Mouse (Mus musculus): ENCODE data around the gene Exoc2. TPM values are rescaled to one million over a fixed set of nuclear protein-coding genes. Genes with fewer than 3 reads are reported as not detected.

Exoc2 gene
- polyA plus RNA-seq, 1 experiment from 2014 or later: 37.1 TPM

DNA sequence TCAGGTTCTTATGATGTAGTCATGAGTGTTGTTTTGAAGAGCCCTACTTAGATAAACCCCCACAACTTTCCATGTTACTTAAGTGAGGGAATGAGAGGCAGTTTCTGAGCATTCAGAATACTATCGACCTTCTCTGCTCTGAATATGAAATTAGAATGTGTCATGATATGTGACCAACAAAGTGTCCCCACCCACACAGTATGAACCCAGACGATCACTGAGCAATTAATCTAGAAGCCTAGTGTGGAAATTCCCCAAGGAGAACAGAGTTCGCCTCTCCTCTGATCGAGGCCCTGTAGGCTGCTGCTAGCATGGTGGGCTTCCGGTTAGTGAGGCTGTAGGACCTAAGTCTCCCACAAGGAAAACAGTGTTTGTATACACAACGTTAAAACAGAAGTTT is 142.5 kb downstream of the Exoc2 start:
- 55% methylated on average over 6 of the region's 6 CpGs for WGBS
- no peaks in the 10 kb centered on the region for H3K36me3 ChIP-seq (ENCODE audit: control insufficient read depth, insufficient read depth, low read length)
- no peak overlapping the region for H3K9ac ChIP-seq (ENCODE audit: low read length)
- H3K4me2 ChIP-seq (ENCODE audit: low read depth, low read length): no peak overlapping the region
- no peak for ATAC-seq (ENCODE audit: low read depth)
- H3K27me3 ChIP-seq (ENCODE audit: control insufficient read depth, insufficient read depth, low read depth, low read length): no peaks in the 10 kb centered on the region
- no peak overlapping the region for H3K27ac ChIP-seq (ENCODE audit: low read length)
- no peaks in the 10 kb centered on the region for H3K4me1 ChIP-seq (replicated peaks; ENCODE audit: control insufficient read depth, insufficient read depth, low read length)
- H3K9me3 ChIP-seq (ENCODE audit: control insufficient read depth, low read length): no peaks in the 10 kb centered on the region
- no peak overlapping the region for H3K4me3 ChIP-seq (ENCODE audit: low read length)

DNA sequence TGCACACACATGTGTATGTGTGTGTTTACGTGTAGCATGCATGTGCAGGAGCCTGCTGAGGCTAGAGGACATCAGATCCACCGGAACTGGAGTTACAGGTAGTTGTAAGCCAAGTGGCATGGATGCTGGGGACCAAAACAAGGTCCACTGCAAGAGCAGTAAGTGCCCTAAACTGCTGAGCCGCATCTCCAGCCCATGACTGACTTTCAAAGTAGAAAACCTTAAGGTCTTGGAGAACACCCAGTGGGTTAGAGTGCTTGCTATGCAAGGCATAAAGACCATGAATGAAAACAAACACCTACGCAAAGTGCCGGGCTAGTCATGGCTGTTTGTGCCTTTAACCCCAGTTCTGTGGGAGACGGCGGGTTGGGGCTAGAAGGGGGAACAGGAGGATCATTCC is 147.4 kb downstream of the Exoc2 start:
- Histone ChIP-seq H3K27me3 (ENCODE audit: control insufficient read depth, insufficient read depth, low read depth, low read length) (no peaks in the 10 kb centered on the region), H3K9ac (ENCODE audit: low read length) (no peak overlapping the region), H3K36me3 (ENCODE audit: control insufficient read depth, insufficient read depth, low read length) (no peaks in the 10 kb centered on the region; the same call in 1 of the 2 replicates), H3K4me1 (replicated peaks; ENCODE audit: control insufficient read depth, insufficient read depth, low read length) (no peaks in the 10 kb centered on the region), H3K4me3 (ENCODE audit: low read length) (no peak overlapping the region), H3K27ac (ENCODE audit: low read length) (no peak overlapping the region), H3K9me3 (ENCODE audit: control insufficient read depth, low read length) (no peaks in the 10 kb centered on the region), H3K4me2 (ENCODE audit: low read depth, low read length) (no peak overlapping the region)
- no peak for ATAC-seq (ENCODE audit: low read depth)
- 85% methylated on average over 7 of the region's 7 CpGs for WGBS

DNA sequence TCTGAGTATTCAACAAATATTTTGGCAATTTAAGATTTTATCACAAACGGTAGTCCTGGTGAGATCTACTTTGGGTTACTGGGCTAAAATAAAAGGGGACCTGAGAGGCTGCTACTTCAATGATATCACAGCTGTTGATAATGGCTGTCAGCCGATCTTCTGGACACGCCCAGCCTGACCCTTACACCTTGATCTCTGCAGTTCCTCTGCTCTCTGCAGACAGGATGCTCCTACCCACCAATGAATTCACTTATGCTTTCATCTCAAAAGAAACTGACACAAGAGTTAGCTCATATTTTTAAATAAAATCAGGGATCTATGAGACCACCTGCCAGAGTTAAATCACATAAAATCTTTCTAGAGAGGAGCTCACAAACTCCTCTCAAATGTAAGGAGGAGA is 149.0 kb downstream of the Exoc2 start:
- Histone ChIP-seq H3K36me3 (ENCODE audit: control insufficient read depth, insufficient read depth, low read length) (peaks cover 4% of the 10 kb centered on the region; the same call in 1 of the 2 replicates), H3K27me3 (ENCODE audit: control insufficient read depth, insufficient read depth, low read depth, low read length) (no peaks in the 10 kb centered on the region), H3K27ac (ENCODE audit: low read length) (no peak overlapping the region), H3K4me1 (replicated peaks; ENCODE audit: control insufficient read depth, insufficient read depth, low read length) (no peaks in the 10 kb centered on the region), H3K4me2 (ENCODE audit: low read depth, low read length) (no peak overlapping the region), H3K9ac (ENCODE audit: low read length) (no peak overlapping the region), H3K9me3 (ENCODE audit: control insufficient read depth, low read length) (no peaks in the 10 kb centered on the region), H3K4me3 (ENCODE audit: low read length) (no peak overlapping the region)
- 51% methylated on average over 3 of the region's 3 CpGs for WGBS
- ATAC-seq (ENCODE audit: low read depth): no peak

DNA sequence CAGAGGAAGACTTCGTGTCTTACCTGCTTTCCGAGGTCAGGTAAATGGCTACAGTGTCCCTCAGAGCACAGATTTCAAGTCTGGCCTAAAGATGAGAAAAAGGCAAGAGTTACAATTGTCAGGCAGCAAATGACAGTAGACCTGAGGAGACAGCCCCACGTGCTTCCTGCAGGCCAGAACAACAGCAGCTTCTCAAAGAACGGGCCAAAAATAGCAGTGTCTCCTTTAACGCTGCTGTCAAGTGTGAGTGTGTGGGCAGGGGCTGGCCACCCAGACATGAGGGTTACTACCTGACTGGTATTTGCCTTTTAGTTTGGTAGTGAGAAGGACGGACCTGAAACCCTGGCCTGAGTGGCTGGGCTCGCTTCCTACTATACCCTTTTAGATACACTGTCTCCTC is 153.3 kb downstream of the Exoc2 start:
- 72% methylated on average over 7 of the region's 7 CpGs for WGBS
- no peak for ATAC-seq (ENCODE audit: low read depth)

DNA sequence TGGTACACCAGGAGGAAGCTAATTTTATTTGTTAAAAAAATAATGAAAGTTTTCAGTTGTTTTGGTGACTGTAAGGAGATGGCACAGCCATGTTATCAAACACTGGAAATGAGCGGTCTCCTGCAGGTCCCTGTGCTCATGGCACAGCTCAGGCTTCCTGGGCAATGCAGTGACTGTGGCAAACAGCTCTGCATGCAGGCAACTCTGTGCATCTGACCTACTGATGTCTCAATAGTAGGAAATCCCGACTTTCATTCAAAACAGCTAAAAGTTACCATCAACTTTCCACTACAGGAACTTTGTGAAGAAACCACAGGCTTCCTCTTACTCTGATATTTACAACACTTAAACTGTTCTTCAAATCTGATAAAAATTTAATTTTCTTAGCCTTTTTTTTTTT is 154.0 kb downstream of the Exoc2 start:
- ATAC-seq (ENCODE audit: low read depth): no peak
- peaks cover 7% of the 10 kb centered on the region; the same call in 1 of the 2 replicates for H3K36me3 ChIP-seq (ENCODE audit: control insufficient read depth, insufficient read depth, low read length)
- H3K27ac ChIP-seq (ENCODE audit: low read length): no peak overlapping the region
- H3K4me3 ChIP-seq (ENCODE audit: low read length): no peak overlapping the region
- WGBS: 85% methylated on average over 2 of the region's 2 CpGs
- no peaks in the 10 kb centered on the region for H3K4me1 ChIP-seq (replicated peaks; ENCODE audit: control insufficient read depth, insufficient read depth, low read length)
- H3K9me3 ChIP-seq (ENCODE audit: control insufficient read depth, low read length): no peaks in the 10 kb centered on the region
- no peak overlapping the region for H3K4me2 ChIP-seq (ENCODE audit: low read depth, low read length)
- H3K9ac ChIP-seq (ENCODE audit: low read length): no peak overlapping the region
- H3K27me3 ChIP-seq (ENCODE audit: control insufficient read depth, insufficient read depth, low read depth, low read length): no peaks in the 10 kb centered on the region

More for the DNA sequence above, 153.3 kb downstream of the Exoc2 start:
- no peaks in the 10 kb centered on the region for H3K9me3 ChIP-seq (ENCODE audit: control insufficient read depth, low read length)
- H3K4me3 ChIP-seq (ENCODE audit: low read length): no peak overlapping the region
- H3K36me3 ChIP-seq (ENCODE audit: control insufficient read depth, insufficient read depth, low read length): peaks cover 7% of the 10 kb centered on the region
- no peak overlapping the region for H3K9ac ChIP-seq (ENCODE audit: low read length)
- no peaks in the 10 kb centered on the region for H3K4me1 ChIP-seq (replicated peaks; ENCODE audit: control insufficient read depth, insufficient read depth, low read length)
- H3K27ac ChIP-seq (ENCODE audit: low read length): no peak overlapping the region
- no peaks in the 10 kb centered on the region for H3K27me3 ChIP-seq (ENCODE audit: control insufficient read depth, insufficient read depth, low read depth, low read length)
- H3K4me2 ChIP-seq (ENCODE audit: low read depth, low read length): no peak overlapping the region

DNA sequence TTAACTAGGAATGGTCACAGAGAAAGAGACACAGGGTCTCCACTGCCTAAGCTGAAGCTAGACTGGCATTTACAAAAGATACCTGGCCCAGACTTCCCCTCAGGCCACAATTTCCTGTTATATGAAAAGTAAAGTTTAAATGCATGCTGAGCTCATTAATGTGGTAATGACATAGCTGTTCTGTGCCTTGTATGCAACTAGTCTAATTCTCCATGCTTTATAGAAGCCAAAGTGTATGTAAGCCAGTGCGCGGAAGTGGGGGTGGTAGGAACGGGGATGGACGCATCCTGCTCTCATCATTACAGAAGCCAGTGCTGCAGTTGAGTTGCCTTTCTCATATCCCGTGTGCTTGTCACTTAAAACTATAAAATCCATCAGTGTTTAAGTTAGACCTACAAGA is 156.5 kb downstream of the Exoc2 start:
- Histone ChIP-seq H3K4me1 (replicated peaks; ENCODE audit: control insufficient read depth, insufficient read depth, low read length) (no peaks in the 10 kb centered on the region), H3K27me3 (ENCODE audit: control insufficient read depth, insufficient read depth, low read depth, low read length) (no peaks in the 10 kb centered on the region), H3K4me2 (ENCODE audit: low read depth, low read length) (no peak overlapping the region), H3K36me3 (ENCODE audit: control insufficient read depth, insufficient read depth, low read length) (peaks cover 9% of the 10 kb centered on the region), H3K4me3 (ENCODE audit: low read length) (no peak overlapping the region), H3K9me3 (ENCODE audit: control insufficient read depth, low read length) (no peaks in the 10 kb centered on the region), H3K9ac (ENCODE audit: low read length) (no peak overlapping the region), H3K27ac (ENCODE audit: low read length) (no peak overlapping the region)
- WGBS: 90% methylated on average over 5 of the region's 5 CpGs
- ATAC-seq (ENCODE audit: low read depth): no peak

DNA sequence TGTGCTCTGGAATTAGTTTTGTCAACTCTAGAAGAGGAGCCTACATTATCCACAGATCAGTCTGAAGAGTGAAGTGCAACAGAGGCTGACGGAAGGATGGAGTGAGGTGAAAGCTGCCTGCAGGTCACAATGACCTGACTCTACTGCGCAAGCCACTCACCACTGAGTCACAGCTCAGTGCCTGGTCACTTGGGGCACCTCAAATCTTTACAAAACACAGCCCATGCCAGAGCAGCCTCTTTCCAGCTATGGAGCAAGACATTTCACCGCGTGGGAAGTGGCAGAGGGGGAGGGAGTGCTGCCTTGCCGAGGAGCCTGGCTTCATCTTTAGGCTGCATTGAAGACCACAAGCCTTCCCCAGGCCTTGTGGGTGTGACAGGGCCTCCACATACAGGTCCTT is 159.6 kb downstream of the Exoc2 start:
- H3K9me3 ChIP-seq (ENCODE audit: control insufficient read depth, low read length): no peaks in the 10 kb centered on the region
- no peak overlapping the region for H3K4me2 ChIP-seq (ENCODE audit: low read depth, low read length)
- H3K36me3 ChIP-seq (ENCODE audit: control insufficient read depth, insufficient read depth, low read length): peaks cover 6% of the 10 kb centered on the region
- no peak for ATAC-seq (ENCODE audit: low read depth)
- 78% methylated on average over 5 of the region's 5 CpGs for WGBS
- H3K4me3 ChIP-seq (ENCODE audit: low read length): no peak overlapping the region
- no peak overlapping the region for H3K9ac ChIP-seq (ENCODE audit: low read length)
- H3K27ac ChIP-seq (ENCODE audit: low read length): no peak overlapping the region
- H3K27me3 ChIP-seq (ENCODE audit: control insufficient read depth, insufficient read depth, low read depth, low read length): no peaks in the 10 kb centered on the region
- no peaks in the 10 kb centered on the region for H3K4me1 ChIP-seq (replicated peaks; ENCODE audit: control insufficient read depth, insufficient read depth, low read length)

DNA sequence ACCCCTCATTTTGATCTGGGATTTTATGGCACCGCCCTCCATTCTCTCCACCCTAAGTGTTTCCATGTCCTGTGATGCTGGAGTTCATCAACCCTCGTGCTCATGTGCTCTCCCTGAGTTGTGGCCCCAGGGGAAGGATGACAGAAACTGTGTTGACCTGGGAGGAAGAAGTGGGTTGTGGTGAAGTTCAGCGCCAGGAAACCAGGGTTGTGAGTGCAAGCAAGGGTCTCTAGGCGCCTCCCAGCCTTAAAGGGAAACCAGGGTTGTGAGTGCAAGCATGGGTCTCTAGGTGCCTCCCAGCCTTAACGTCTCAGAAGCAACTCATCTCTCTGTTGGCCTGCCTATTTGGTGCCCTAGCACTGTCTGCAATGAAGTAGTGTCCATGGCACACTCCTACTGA is 160.4 kb downstream of the Exoc2 start:
- 86% methylated on average over 5 of the region's 5 CpGs for WGBS

DNA sequence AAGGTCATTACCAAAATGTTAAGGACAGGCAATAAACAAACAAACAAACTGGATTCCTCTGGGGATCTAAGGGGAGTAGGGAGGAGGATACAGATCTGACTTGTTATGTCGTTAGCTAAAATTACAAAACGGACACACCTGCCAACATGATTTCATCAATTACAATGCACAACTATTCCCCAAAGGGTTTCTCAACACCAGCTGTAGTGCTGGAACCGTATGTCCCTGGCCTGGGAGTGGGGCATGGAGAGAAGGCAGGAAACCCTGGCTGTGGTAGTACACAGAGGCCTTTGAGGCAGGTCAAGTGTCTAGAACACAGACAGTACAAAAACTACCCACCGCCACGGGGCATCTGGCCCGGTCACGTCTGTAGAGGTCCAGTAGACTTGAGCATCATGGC is 164.7 kb downstream of the Exoc2 start:
- Histone ChIP-seq H3K4me1 (replicated peaks; ENCODE audit: control insufficient read depth, insufficient read depth, low read length) (no peaks in the 10 kb centered on the region), H3K27ac (ENCODE audit: low read length) (no peak overlapping the region), H3K4me3 (ENCODE audit: low read length) (no peak overlapping the region), H3K27me3 (ENCODE audit: control insufficient read depth, insufficient read depth, low read depth, low read length) (no peaks in the 10 kb centered on the region), H3K9ac (ENCODE audit: low read length) (no peak overlapping the region), H3K9me3 (ENCODE audit: control insufficient read depth, low read length) (no peaks in the 10 kb centered on the region), H3K36me3 (ENCODE audit: control insufficient read depth, insufficient read depth, low read length) (peaks cover 2% of the 10 kb centered on the region; the same call in 1 of the 2 replicates), H3K4me2 (ENCODE audit: low read depth, low read length) (no peak overlapping the region)
- ATAC-seq (ENCODE audit: low read depth): no peak
- 89% methylated on average over 7 of the region's 7 CpGs for WGBS

More for the DNA sequence above, 160.4 kb downstream of the Exoc2 start:
- Histone ChIP-seq H3K9me3 (ENCODE audit: control insufficient read depth, low read length) (no peaks in the 10 kb centered on the region), H3K27ac (ENCODE audit: low read length) (no peak overlapping the region), H3K36me3 (ENCODE audit: control insufficient read depth, insufficient read depth, low read length) (peaks cover 2% of the 10 kb centered on the region), H3K4me3 (ENCODE audit: low read length) (no peak overlapping the region), H3K4me1 (replicated peaks; ENCODE audit: control insufficient read depth, insufficient read depth, low read length) (no peaks in the 10 kb centered on the region), H3K27me3 (ENCODE audit: control insufficient read depth, insufficient read depth, low read depth, low read length) (no peaks in the 10 kb centered on the region), H3K4me2 (ENCODE audit: low read depth, low read length) (no peak overlapping the region), H3K9ac (ENCODE audit: low read length) (no peak overlapping the region)
- no peak for ATAC-seq (ENCODE audit: low read depth)

DNA sequence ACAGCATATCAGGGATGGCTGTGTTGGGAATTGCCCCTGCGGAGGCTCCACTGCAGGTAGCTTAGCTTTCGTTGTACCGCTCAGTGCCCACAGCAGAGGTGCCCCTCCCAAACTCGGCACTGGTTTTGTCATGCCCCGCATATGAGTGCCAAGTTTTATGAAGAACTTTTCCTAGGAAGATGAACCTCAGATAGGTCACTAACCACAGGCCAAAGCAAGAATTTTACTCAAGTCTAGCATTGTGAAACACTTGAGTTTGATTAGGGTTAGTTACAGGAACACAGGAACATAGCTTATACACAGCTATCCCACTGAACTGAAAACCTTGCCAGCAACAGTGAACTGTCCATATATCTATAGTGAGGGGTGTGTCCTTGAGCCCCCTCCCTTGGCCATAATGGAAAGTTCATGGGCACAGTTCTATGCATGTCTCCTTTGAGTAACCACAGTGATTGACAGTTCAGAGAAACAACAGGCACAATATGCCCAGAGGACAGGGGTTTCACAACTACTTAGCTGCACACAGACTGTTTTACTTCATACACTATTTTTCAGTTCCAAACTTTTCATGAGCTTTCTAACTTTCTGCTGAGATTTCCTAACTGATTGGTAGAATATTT is 171.4 kb downstream of the Exoc2 start:
- Histone ChIP-seq H3K9me3 (ENCODE audit: control insufficient read depth, low read length) (no peaks in the 10 kb centered on the region), H3K4me3 (ENCODE audit: low read length) (no peak overlapping the region), H3K9ac (ENCODE audit: low read length) (no peak overlapping the region), H3K27me3 (ENCODE audit: control insufficient read depth, insufficient read depth, low read depth, low read length) (no peaks in the 10 kb centered on the region), H3K4me2 (ENCODE audit: low read depth, low read length) (no peak overlapping the region), H3K36me3 (ENCODE audit: control insufficient read depth, insufficient read depth, low read length) (no peaks in the 10 kb centered on the region), H3K4me1 (replicated peaks; ENCODE audit: control insufficient read depth, insufficient read depth, low read length) (no peaks in the 10 kb centered on the region), H3K27ac (ENCODE audit: low read length) (no peak overlapping the region)
- 84% methylated on average over 5 of the region's 5 CpGs for WGBS
- no peak for ATAC-seq (ENCODE audit: low read depth)

Data from lung, embryonic 16.5 days (tissue).